Mouse (Mus musculus): ENCODE measurements at regions not wholly inside any gene's neighbourhood (a gene's known extent, or its start where the extent isn't known, plus 50 kb on each side); places are given as distances from the start of the nearest gene placed in this dataset.

DNA sequence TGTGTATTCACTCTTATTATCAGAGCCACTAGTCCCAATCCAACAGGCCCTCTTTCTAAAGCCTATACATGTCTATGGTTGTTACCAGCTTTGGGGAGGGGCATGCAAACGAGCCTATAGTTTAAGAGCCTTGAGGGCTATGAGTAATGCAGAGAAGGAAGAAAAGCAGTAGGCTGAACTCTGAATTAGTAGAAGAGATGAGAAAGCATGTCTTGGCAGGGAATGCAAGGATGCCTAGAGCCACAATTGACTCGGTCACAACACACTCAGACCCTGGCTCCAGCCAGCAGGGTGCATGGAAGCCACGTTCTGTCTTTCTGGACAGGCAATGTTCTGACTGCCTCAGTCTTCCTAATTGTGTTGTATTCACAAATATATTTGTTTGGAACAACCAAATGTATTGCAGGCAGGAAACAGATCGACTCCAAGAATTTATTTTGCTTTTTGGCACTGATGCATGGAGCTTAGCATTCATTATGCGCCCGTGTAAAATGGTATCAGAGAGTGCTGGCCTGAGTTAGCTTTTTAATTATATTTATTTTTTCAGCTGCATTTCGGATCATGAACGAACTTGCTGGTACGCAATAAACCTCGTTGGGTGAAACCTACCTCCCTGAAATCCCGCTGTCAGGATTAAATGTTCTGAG is 110.2 kb downstream of the Rybp start:
- Histone ChIP-seq H3K4me1 (replicated peaks; ENCODE audit: control insufficient read depth, insufficient read depth, low read length) (peaks cover 11% of the 10 kb centered on the region), H3K4me3 (replicated peaks; ENCODE audit: low read length) (no peak overlapping the region), H3K27ac (ENCODE audit: low read length) (no peak overlapping the region), H3K9ac (replicated peaks; ENCODE audit: low read depth, low read length) (no peak overlapping the region), H3K9me3 (ENCODE audit: control insufficient read depth, low read length) (no peaks in the 10 kb centered on the region), H3K27me3 (replicated peaks; ENCODE audit: control insufficient read depth, insufficient read depth, low read length) (no peaks in the 10 kb centered on the region), H3K36me3 (ENCODE audit: control insufficient read depth, insufficient read depth) (no peaks in the 10 kb centered on the region), H3K4me2 (ENCODE audit: low read length) (no peak overlapping the region)
- 53% methylated on average over 11 of the region's 11 CpGs for WGBS
- ATAC-seq = no peak; the same call in 1 of the 2 replicates

GRCm38 (mm10) chr6:100170711-100171348 is 116.5 kb downstream of the Rybp start:
- H3K9ac ChIP-seq (replicated peaks; ENCODE audit: low read depth, low read length) = peak overlapping the region; percentile 28

GRCm38 (mm10) chr6:100167321-100167720 is 120.0 kb downstream of the Rybp start:
- H3K4me2 ChIP-seq (ENCODE audit: low read length) = no peak overlapping the region
- no peaks in the 10 kb centered on the region for H3K9me3 ChIP-seq (ENCODE audit: control insufficient read depth, low read length)
- H3K4me3 ChIP-seq (replicated peaks; ENCODE audit: low read length) = no peak overlapping the region
- H3K9ac ChIP-seq (replicated peaks; ENCODE audit: low read depth, low read length) = no peak overlapping the region
- H3K36me3 ChIP-seq (ENCODE audit: control insufficient read depth, insufficient read depth) = no peaks in the 10 kb centered on the region
- no peak for ATAC-seq
- 76% methylated on average over 5 of the region's 5 CpGs for WGBS
- H3K27ac ChIP-seq (ENCODE audit: low read length) = no peak overlapping the region
- 0 out of 2 replicates have a peak, but pooled peaks cover 3% of the 10 kb centered on the region for H3K27me3 ChIP-seq (replicated peaks; ENCODE audit: control insufficient read depth, insufficient read depth, low read length)
- H3K4me1 ChIP-seq (replicated peaks; ENCODE audit: control insufficient read depth, insufficient read depth, low read length) = peaks cover 27% of the 10 kb centered on the region

More at GRCm38 (mm10) chr6:100170711-100171348, 116.5 kb downstream of the Rybp start:
- Histone ChIP-seq H3K4me1 (replicated peaks; ENCODE audit: control insufficient read depth, insufficient read depth, low read length) (peaks cover 10% of the 10 kb centered on the region), H3K36me3 (ENCODE audit: control insufficient read depth, insufficient read depth) (no peaks in the 10 kb centered on the region), H3K4me3 (replicated peaks; ENCODE audit: low read length) (no peak overlapping the region), H3K27me3 (replicated peaks; ENCODE audit: control insufficient read depth, insufficient read depth, low read length) (no peaks in the 10 kb centered on the region), H3K4me2 (ENCODE audit: low read length) (peak overlapping the region; percentile 33), H3K9me3 (ENCODE audit: control insufficient read depth, low read length) (no peaks in the 10 kb centered on the region), H3K27ac (ENCODE audit: low read length) (no peak overlapping the region)
- 2% methylated on average over 22 of the region's 22 CpGs for WGBS
- ATAC-seq = peak; percentile 62

DNA sequence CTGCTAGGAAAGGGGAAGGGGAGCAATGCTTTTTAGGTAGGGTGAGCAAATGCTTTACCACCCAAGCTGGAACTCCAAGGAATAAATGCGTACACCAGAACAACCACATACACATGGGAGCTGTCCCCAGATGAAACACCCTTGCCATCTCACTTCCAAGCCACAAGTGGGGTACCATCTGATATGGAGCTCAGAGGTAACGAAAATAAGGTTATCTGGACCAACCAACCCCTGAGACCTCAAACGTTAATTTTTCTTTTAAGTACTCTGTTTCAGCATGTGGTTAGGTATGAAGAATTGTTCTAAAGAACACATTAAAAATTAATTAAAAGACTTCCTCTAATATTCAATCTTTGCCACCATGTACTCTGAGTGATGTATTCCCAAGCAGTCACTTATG is 121.5 kb downstream of the Rybp start:
- no peak overlapping the region for H3K9ac ChIP-seq (replicated peaks; ENCODE audit: low read depth, low read length)
- no peaks in the 10 kb centered on the region for H3K36me3 ChIP-seq (ENCODE audit: control insufficient read depth, insufficient read depth)
- over 99% methylated on average over 3 of the region's 3 CpGs for WGBS
- ATAC-seq = no peak
- no peak overlapping the region for H3K27ac ChIP-seq (ENCODE audit: low read length)
- no peaks in the 10 kb centered on the region for H3K9me3 ChIP-seq (ENCODE audit: control insufficient read depth, low read length)
- 0 out of 2 replicates have a peak, but pooled peaks cover 3% of the 10 kb centered on the region for H3K27me3 ChIP-seq (replicated peaks; ENCODE audit: control insufficient read depth, insufficient read depth, low read length)
- H3K4me2 ChIP-seq (ENCODE audit: low read length) = no peak overlapping the region
- H3K4me1 ChIP-seq (replicated peaks; ENCODE audit: control insufficient read depth, insufficient read depth, low read length) = peaks cover 25% of the 10 kb centered on the region
- H3K4me3 ChIP-seq (replicated peaks; ENCODE audit: low read length) = no peak overlapping the region

DNA sequence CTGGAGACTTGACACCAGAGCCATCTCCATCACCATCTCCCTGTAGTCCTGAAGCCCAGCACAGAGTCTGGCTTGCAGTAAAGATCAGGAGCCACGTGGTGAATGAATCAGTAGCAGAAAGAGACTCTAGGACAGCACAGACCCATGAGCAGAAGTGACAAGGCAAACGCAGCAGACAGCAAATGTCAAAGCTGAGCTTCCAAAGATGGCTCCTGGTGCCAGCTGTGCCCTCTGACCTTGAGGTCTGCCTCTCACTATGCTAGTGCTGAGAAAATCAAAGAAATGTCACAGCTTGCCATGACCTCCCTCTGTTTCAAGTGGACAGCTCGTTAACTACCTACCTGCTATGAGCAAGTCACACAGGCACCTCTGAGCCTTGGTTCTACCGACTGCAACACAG is 123.1 kb downstream of the Rybp start:
- no peaks in the 10 kb centered on the region for H3K36me3 ChIP-seq (ENCODE audit: control insufficient read depth, insufficient read depth)
- H3K4me2 ChIP-seq (ENCODE audit: low read length) = no peak overlapping the region
- no peak for ATAC-seq
- no peaks in the 10 kb centered on the region for H3K9me3 ChIP-seq (ENCODE audit: control insufficient read depth, low read length)
- no peak overlapping the region for H3K27ac ChIP-seq (ENCODE audit: low read length)
- 43% methylated on average over 4 of the region's 4 CpGs for WGBS
- H3K4me1 ChIP-seq (replicated peaks; ENCODE audit: control insufficient read depth, insufficient read depth, low read length) = peaks cover 24% of the 10 kb centered on the region
- 0 out of 2 replicates have a peak, but pooled peaks cover 3% of the 10 kb centered on the region for H3K27me3 ChIP-seq (replicated peaks; ENCODE audit: control insufficient read depth, insufficient read depth, low read length)
- no peak overlapping the region for H3K4me3 ChIP-seq (replicated peaks; ENCODE audit: low read length)
- no peak overlapping the region for H3K9ac ChIP-seq (replicated peaks; ENCODE audit: low read depth, low read length)

DNA sequence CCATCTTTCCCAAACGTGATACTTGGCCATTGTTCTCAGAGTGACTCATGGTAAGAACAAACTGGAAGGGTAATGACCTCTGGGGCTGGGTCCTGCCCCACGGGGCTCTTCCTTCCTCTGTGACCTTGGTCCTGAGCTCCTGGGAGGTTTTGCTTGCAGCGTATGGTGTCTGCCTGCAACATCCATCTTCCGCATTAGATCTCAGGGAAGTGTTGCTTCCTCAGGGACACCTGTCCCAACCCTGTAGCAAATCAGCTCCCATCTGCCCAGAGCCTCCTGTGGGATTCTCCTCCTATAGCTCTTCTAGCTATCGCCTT is 123.5 kb downstream of the Rybp start:
- Histone ChIP-seq H3K4me1 (replicated peaks; ENCODE audit: control insufficient read depth, insufficient read depth, low read length) (peaks cover 24% of the 10 kb centered on the region), H3K27ac (ENCODE audit: low read length) (no peak overlapping the region), H3K9me3 (ENCODE audit: control insufficient read depth, low read length) (no peaks in the 10 kb centered on the region), H3K9ac (replicated peaks; ENCODE audit: low read depth, low read length) (no peak overlapping the region), H3K4me2 (ENCODE audit: low read length) (no peak overlapping the region), H3K27me3 (replicated peaks; ENCODE audit: control insufficient read depth, insufficient read depth, low read length) (0 out of 2 replicates have a peak, but pooled peaks cover 3% of the 10 kb centered on the region), H3K36me3 (ENCODE audit: control insufficient read depth, insufficient read depth) (no peaks in the 10 kb centered on the region), H3K4me3 (replicated peaks; ENCODE audit: low read length) (no peak overlapping the region)
- 54% methylated on average over 5 of the region's 5 CpGs for WGBS
- no peak for ATAC-seq

- WGBS = 16% methylated on average over 17 of the region's 17 CpGs
- peak; percentile 89 for ATAC-seq
- H3K9ac ChIP-seq (replicated peaks; ENCODE audit: low read depth, low read length) = no peak overlapping the region
Observed at GRCm38 (mm10) chr6:100162961-100163813, 124.1 kb downstream of the Rybp start.

GRCm38 (mm10) chr6:100160670-100161069 is 126.6 kb downstream of the Rybp start:
- peaks cover 38% of the 10 kb centered on the region for H3K4me1 ChIP-seq (replicated peaks; ENCODE audit: control insufficient read depth, insufficient read depth, low read length)
- no peak for ATAC-seq

More at GRCm38 (mm10) chr6:100162961-100163813, 124.1 kb downstream of the Rybp start:
- Histone ChIP-seq H3K27me3 (replicated peaks; ENCODE audit: control insufficient read depth, insufficient read depth, low read length) (0 out of 2 replicates have a peak, but pooled peaks cover 3% of the 10 kb centered on the region), H3K4me2 (ENCODE audit: low read length) (peak overlapping the region; percentile 35), H3K36me3 (ENCODE audit: control insufficient read depth, insufficient read depth) (no peaks in the 10 kb centered on the region), H3K27ac (ENCODE audit: low read length) (no peak overlapping the region), H3K4me1 (replicated peaks; ENCODE audit: control insufficient read depth, insufficient read depth, low read length) (peaks cover 24% of the 10 kb centered on the region), H3K4me3 (replicated peaks; ENCODE audit: low read length) (no peak overlapping the region), H3K9me3 (ENCODE audit: control insufficient read depth, low read length) (no peaks in the 10 kb centered on the region)

DNA sequence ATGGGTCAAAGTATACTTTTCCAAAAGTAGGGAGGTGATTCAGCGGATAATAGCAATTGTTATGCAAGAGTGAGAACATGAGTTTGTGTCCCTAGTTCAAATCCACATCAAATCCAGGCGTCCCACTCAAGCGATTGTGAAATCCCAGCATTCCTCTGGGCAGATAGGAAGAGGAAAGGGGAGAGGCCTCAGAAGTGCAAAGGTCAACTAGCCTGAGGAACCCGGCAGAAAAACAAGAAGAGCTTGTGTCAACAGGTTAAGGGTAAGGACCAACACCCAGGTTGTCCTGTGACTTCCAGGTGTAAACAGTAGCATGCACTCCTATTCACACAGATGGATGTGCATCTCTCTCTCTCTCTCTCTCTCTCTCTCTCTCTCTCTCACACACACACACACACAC is 127.5 kb downstream of the Rybp start:
- peaks cover 41% of the 10 kb centered on the region for H3K4me1 ChIP-seq (replicated peaks; ENCODE audit: control insufficient read depth, insufficient read depth, low read length)
- H3K27ac ChIP-seq (ENCODE audit: low read length) = no peak overlapping the region
- H3K4me2 ChIP-seq (ENCODE audit: low read length) = no peak overlapping the region
- H3K27me3 ChIP-seq (replicated peaks; ENCODE audit: control insufficient read depth, insufficient read depth, low read length) = no peaks in the 10 kb centered on the region
- no peaks in the 10 kb centered on the region for H3K36me3 ChIP-seq (ENCODE audit: control insufficient read depth, insufficient read depth)
- ATAC-seq = no peak
- no peak overlapping the region for H3K9ac ChIP-seq (replicated peaks; ENCODE audit: low read depth, low read length)
- H3K9me3 ChIP-seq (ENCODE audit: control insufficient read depth, low read length) = no peaks in the 10 kb centered on the region
- 81% methylated on average over 4 of the region's 4 CpGs for WGBS
- H3K4me3 ChIP-seq (replicated peaks; ENCODE audit: low read length) = no peak overlapping the region

More at GRCm38 (mm10) chr6:100160670-100161069, 126.6 kb downstream of the Rybp start:
- Histone ChIP-seq H3K4me2 (ENCODE audit: low read length) (no peak overlapping the region), H3K9ac (replicated peaks; ENCODE audit: low read depth, low read length) (no peak overlapping the region), H3K27ac (ENCODE audit: low read length) (no peak overlapping the region), H3K36me3 (ENCODE audit: control insufficient read depth, insufficient read depth) (no peaks in the 10 kb centered on the region), H3K9me3 (ENCODE audit: control insufficient read depth, low read length) (no peaks in the 10 kb centered on the region), H3K4me3 (replicated peaks; ENCODE audit: low read length) (no peak overlapping the region), H3K27me3 (replicated peaks; ENCODE audit: control insufficient read depth, insufficient read depth, low read length) (0 out of 2 replicates have a peak, but pooled peaks cover 3% of the 10 kb centered on the region)
- WGBS = 41% methylated on average over 8 of the region's 8 CpGs
